Mouse (Mus musculus) lung, embryonic 14.5 days (tissue): ENCODE measurements around the gene Syne4. TPM values are rescaled to one million over a fixed set of nuclear protein-coding genes. Genes with fewer than 3 reads are reported as not detected.

Experiments used
- ATAC-seq: fragments of 200-750 bp; cut with Nextera tagmentation; 2 replicates; pipeline ENCODE4 v1.8.0; 2017; ENCODE audit warnings: mild to moderate bottlenecking, moderate TSS enrichment, moderate library complexity; ENCODE audit not compliant: insufficient read depth
- DNase-seq: peaks from one replicate; pipeline ENCODE4 v3.0.0-alpha.2; 2015
- H3K27ac ChIP-seq: fragments of 300-500 bp; sonication (generic); 2 replicates; pipeline ENCODE4 v1.5.1; 2014; ENCODE audit warnings: low read depth, mild to moderate bottlenecking, moderate library complexity
- H3K27me3 ChIP-seq: fragments of 300-500 bp; sonication (generic); 2 replicates; pipeline ENCODE4 v1.6.1; 2014; ENCODE audit warnings: low read length, control low read depth; ENCODE audit not compliant: insufficient read depth
- H3K36me3 ChIP-seq: fragments of 300-500 bp; sonication (generic); 2 replicates; pipeline ENCODE4 v1.6.1; 2014; ENCODE audit warnings: control low read depth; ENCODE audit not compliant: insufficient read depth
- H3K4me1 ChIP-seq: fragments of 300-500 bp; sonication (generic); 2 replicates; pipeline ENCODE4 v1.6.1; 2014; ENCODE audit warnings: antibody characterized with exemption, control low read depth; ENCODE audit not compliant: insufficient read depth
- H3K4me2 ChIP-seq: fragments of 300-500 bp; sonication (generic); 2 replicates; pipeline ENCODE4 v1.6.1; 2014; ENCODE audit warnings: mild to moderate bottlenecking
- H3K4me3 ChIP-seq: fragments of 300-500 bp; sonication (generic); 2 replicates; pipeline ENCODE4 v1.5.1; 2014; ENCODE audit warnings: low read depth, low read length
- H3K9ac ChIP-seq: fragments of 300-500 bp; sonication (generic); 2 replicates; pipeline ENCODE4 v1.6.1; 2014
- H3K9me3 ChIP-seq: fragments of 300-500 bp; sonication (generic); 2 replicates; pipeline ENCODE4 v1.6.1; 2016; ENCODE audit warnings: low read depth, low read length, control low read depth
- CTCF ChIP-seq: IDR thresholded peaks from 2 replicates; pipeline ENCODE4 v1.5.1; 2016; ENCODE audit warnings: antibody characterized with exemption, low read depth
- WGBS: fragments of 180-500 bp; shearing (Covaris S2); extraction: QIAGEN DNeasy Blood & Tissue Kit; methylation state at CpG from one replicate; pipeline ENCODE4 v1.1.7; 2014; 5-methylcytosine and 5-hydroxymethylcytosine counted together
- polyA plus RNA-seq: library from polyadenylated mRNA; unstranded; fragments of >200 nt; fragmentation: Nextera tagmentation; extraction: Ambion mirVana; gene quantifications from 2 replicates; pipeline ENCODE4 v1.2.1, GENCODE M21; 2014

Gene Syne4
- polyA plus RNA-seq = 21.9 and 23.2 TPM in 2 replicates

DNA sequence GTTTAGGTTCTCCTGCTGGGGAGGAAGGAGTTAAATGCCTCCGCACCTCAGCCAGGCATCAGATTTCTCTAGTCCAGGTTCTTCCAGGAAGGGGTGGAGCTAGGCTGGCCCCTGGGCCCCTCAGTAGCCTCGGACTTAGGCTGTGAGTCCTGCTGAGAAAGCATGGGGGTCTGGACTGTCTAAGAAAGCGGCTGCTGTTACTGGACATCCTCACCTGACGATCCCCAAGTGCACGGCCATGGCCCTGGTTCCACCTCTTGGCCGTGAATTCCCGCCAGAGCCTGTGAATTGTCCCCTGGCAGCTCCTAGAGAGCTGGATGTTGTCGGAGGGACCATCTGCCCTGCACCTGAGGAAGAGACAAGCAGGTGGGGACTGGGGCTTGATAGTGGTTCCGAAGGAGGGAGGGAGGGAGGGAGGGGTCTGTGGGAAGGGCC, at the start of gene Syne4:
Gene Syne4, plus strand, starts transcription at position 87 of the 435 bp plus-strand sequence.
- Histone ChIP-seq H3K27me3 (no peaks in the 10 kb centered on the region), H3K4me1 (no peaks in the 10 kb centered on the region), H3K9me3 (no peaks in the 10 kb centered on the region), H3K4me3 (peak within 1 kb of the TSS; percentile 33), H3K9ac (peak within 1 kb of the TSS; percentile 38), H3K27ac (no peak within 1 kb of the TSS; the same call in 1 of the 2 replicates), H3K36me3 (peaks cover 9% of the 10 kb centered on the region; the same call in 1 of the 2 replicates), H3K4me2 (peak within 1 kb of the TSS; percentile 58)
- DNase-seq = peak; percentile 59
- WGBS = 1% methylated on average over 9 of the region's 9 CpGs
- peak; percentile 79 for ATAC-seq
- TF ChIP-seq CTCF = no peak

DNA sequence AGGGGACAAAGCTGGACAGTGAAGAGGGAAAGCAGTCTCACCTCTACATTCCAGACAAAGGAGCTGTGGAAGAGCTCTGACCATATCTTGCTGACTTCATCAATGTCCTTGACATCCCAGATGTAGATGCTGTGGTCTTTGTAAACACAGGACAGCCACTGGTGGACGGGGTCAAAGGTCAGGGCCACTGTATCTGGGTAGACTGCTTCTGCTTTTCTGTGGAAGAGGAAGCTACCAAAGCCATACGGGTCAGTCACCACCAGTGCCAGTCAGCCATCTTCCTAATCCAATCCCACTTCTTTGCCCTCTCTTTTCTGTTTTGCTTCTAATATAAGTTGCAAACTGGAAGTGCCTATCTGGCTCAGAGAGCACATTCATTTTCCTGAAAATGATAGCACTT, 49.6 kb upstream of the Syne4 start:
- H3K4me2 ChIP-seq = no peak overlapping the region
- no peak overlapping the region for H3K9ac ChIP-seq
- H3K36me3 ChIP-seq = peaks cover 63% of the 10 kb centered on the region
- DNase-seq (no peak), ATAC-seq (no peak)
- no peak overlapping the region for H3K4me3 ChIP-seq
- H3K9me3 ChIP-seq = no peaks in the 10 kb centered on the region
- 65% methylated on average over 2 of the region's 2 CpGs for WGBS
- no peak overlapping the region for H3K27ac ChIP-seq
- no peaks in the 10 kb centered on the region for H3K27me3 ChIP-seq
- no peak for TF ChIP-seq CTCF
- H3K4me1 ChIP-seq = no peaks in the 10 kb centered on the region

- peaks cover 62% of the 10 kb centered on the region for H3K36me3 ChIP-seq
Measured at GRCm38 (mm10) chr7:30265531-30265930, 49.1 kb upstream of the Syne4 start.

GRCm38 (mm10) chr7:30265935-30266334, 48.7 kb upstream of the Syne4 start:
- H3K4me1 ChIP-seq = no peaks in the 10 kb centered on the region
- 88% methylated on average over 7 of the region's 7 CpGs for WGBS
- no peak overlapping the region for H3K4me2 ChIP-seq
- no peak overlapping the region for H3K27ac ChIP-seq
- H3K9me3 ChIP-seq = no peaks in the 10 kb centered on the region
- ATAC-seq (no peak), DNase-seq (no peak)
- no peak for TF ChIP-seq CTCF
- H3K36me3 ChIP-seq = peaks cover 60% of the 10 kb centered on the region
- H3K9ac ChIP-seq = no peak overlapping the region
- no peak overlapping the region for H3K4me3 ChIP-seq
- H3K27me3 ChIP-seq = no peaks in the 10 kb centered on the region

More at GRCm38 (mm10) chr7:30265531-30265930, 49.1 kb upstream of the Syne4 start:
- H3K9ac ChIP-seq = no peak overlapping the region
- H3K4me2 ChIP-seq = no peak overlapping the region
- no peaks in the 10 kb centered on the region for H3K9me3 ChIP-seq
- H3K27ac ChIP-seq = no peak overlapping the region
- no peaks in the 10 kb centered on the region for H3K27me3 ChIP-seq
- no peaks in the 10 kb centered on the region for H3K4me1 ChIP-seq
- ATAC-seq (no peak), DNase-seq (no peak)
- 95% methylated on average over 5 of the region's 5 CpGs for WGBS
- no peak overlapping the region for H3K4me3 ChIP-seq
- TF ChIP-seq CTCF = no peak

DNA sequence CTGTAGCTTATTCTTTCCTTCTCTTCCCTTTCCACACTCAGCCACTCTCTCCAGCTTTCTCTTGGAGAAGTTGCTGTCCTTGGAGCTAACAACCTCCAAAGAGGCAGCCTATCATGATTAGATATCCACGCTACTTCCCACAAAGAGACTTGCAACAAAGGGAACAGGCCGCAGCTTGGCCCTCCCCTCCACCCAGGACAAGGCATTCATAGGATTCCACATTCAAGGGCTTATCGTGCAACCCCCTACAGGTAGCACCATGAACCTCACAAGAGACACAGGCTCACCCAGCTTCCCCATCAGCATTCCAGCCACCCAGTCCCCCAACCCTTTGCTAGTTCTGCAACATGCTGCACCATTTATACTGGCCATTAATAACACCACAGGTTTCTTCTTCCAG, 47.8 kb upstream of the Syne4 start:
- no peak overlapping the region for H3K4me3 ChIP-seq
- ATAC-seq (no peak), DNase-seq (no peak)
- no peak overlapping the region for H3K9ac ChIP-seq
- no peaks in the 10 kb centered on the region for H3K27me3 ChIP-seq
- 72% methylated on average over 3 of the region's 3 CpGs for WGBS
- no peak overlapping the region for H3K27ac ChIP-seq
- H3K36me3 ChIP-seq = peaks cover 58% of the 10 kb centered on the region
- no peak for TF ChIP-seq CTCF
- H3K4me1 ChIP-seq = no peaks in the 10 kb centered on the region
- H3K4me2 ChIP-seq = no peak overlapping the region
- no peaks in the 10 kb centered on the region for H3K9me3 ChIP-seq

DNA sequence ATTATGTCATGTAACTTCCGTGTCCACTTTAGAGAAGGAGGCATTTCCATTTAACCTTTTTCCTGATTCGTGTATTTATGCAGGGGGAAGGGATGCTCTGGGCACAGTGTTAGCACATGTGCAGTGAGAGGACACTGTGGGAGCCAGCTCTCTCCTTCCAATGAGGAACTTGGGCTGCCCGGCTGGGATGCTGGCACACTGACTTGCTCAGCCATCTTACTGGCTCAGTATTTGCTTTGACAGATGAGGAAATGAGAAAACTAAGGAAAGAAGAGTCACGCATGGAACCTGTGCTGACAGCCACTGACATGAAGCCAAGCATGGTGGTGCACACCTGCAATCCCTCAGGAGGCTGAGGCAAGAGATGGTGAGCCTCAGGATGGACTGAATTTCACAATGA, 45.0 kb upstream of the Syne4 start:
- Histone ChIP-seq H3K9me3 (no peaks in the 10 kb centered on the region), H3K4me2 (no peak overlapping the region), H3K9ac (no peak overlapping the region), H3K36me3 (peaks cover 51% of the 10 kb centered on the region), H3K4me3 (no peak overlapping the region), H3K4me1 (no peaks in the 10 kb centered on the region), H3K27me3 (no peaks in the 10 kb centered on the region), H3K27ac (no peak overlapping the region)
- no peak for TF ChIP-seq CTCF
- ATAC-seq (no peak), DNase-seq (no peak)
- WGBS = 78% methylated on average over 4 of the region's 4 CpGs

- ATAC-seq = no peak
- 45% methylated on average over 6 of the region's 6 CpGs for WGBS
- H3K4me1 ChIP-seq = no peaks in the 10 kb centered on the region; the same call in 1 of the 2 replicates
Measured at GRCm38 (mm10) chr7:30274383-30274782, 40.2 kb upstream of the Syne4 start.

More at GRCm38 (mm10) chr7:30274383-30274782, 40.2 kb upstream of the Syne4 start:
- no peak overlapping the region for H3K4me3 ChIP-seq
- no peak overlapping the region for H3K27ac ChIP-seq
- H3K9ac ChIP-seq = no peak overlapping the region
- no peaks in the 10 kb centered on the region for H3K9me3 ChIP-seq
- DNase-seq = peak; percentile 23
- H3K4me2 ChIP-seq = no peak overlapping the region
- no peak for TF ChIP-seq CTCF
- peaks cover 17% of the 10 kb centered on the region; the same call in 1 of the 2 replicates for H3K36me3 ChIP-seq
- H3K27me3 ChIP-seq = no peaks in the 10 kb centered on the region
